ENCODE assay signal across 17 mouse cellular contexts in genomic region chrX:11880972-11881371, GRCm38 (mm10).
DNase-seq lines count a peak whose midpoint lies in the region; ATAC-seq and TF ChIP-seq lines count a peak whose summit lies in the region.
"Had no signal": no experiment of that assay in that cellular context is flagged by ENCODE, and none has a peak within 500 bp of the region (broad histone marks: within the 10 kb centered on the region; RNA-seq: fewer than 3 reads in every experiment).

No protein-coding gene starts in this region.

- H3K4me2 ChIP-seq in midbrain, embryonic 13.5 days (replicated peaks) = no peak overlapping the region
- no peak overlapping the region for H3K4me2 ChIP-seq in midbrain, embryonic 15.5 days
- H3K4me2 ChIP-seq in CH12.LX (ENCODE audit: insufficient read depth, low read depth, poor library complexity, severe bottlenecking) = peak overlapping the region; percentile 36; the same call in 1 of the 2 replicates
- no peak overlapping the region for H3K4me2 ChIP-seq in neural tube, embryonic 15.5 days
- H3K4me2 ChIP-seq: heart, embryonic 12.5 days; limb, embryonic 12.5 days had no signal

- no peak overlapping the region for H3K27ac ChIP-seq in midbrain, embryonic 13.5 days
- no peak overlapping the region for H3K27ac ChIP-seq in midbrain, embryonic 15.5 days
- H3K27ac ChIP-seq in CH12.LX (ENCODE audit: insufficient read depth, low read depth) = no peak overlapping the region
- no peak overlapping the region for H3K27ac ChIP-seq in neural tube, embryonic 15.5 days (replicated peaks)
- H3K27ac ChIP-seq: forebrain, embryonic 10.5 days; gastrocnemius, adult 2 months; kidney, postnatal 0 days; limb, embryonic 12.5 days had no signal

- peak; percentile 48; the same call in 1 of the 2 replicates for ATAC-seq in midbrain, embryonic 13.5 days
- ATAC-seq in midbrain, embryonic 15.5 days (replicated peaks) = no peak
- ATAC-seq in neural tube, embryonic 15.5 days (ENCODE audit: low FRiP score) = 0 out of 2 replicates have a peak, but pooled peaks have one; percentile 45

- H3K36me3 ChIP-seq in midbrain, embryonic 13.5 days = no peaks in the 10 kb centered on the region
- no peaks in the 10 kb centered on the region for H3K36me3 ChIP-seq in midbrain, embryonic 15.5 days (replicated peaks)
- no peaks in the 10 kb centered on the region for H3K36me3 ChIP-seq in CH12.LX (replicated peaks in 1 of 2; ENCODE audit: control insufficient read depth in 1 of 2, insufficient read depth in 1 of 2, low read length in 1 of 2)
- H3K36me3 ChIP-seq in neural tube, embryonic 15.5 days = no peaks in the 10 kb centered on the region
- H3K36me3 ChIP-seq: forebrain, embryonic 10.5 days; G1E; heart, embryonic 12.5 days; limb, embryonic 12.5 days had no signal

- peak; percentile 66 for DNase-seq in CH12.LX (ENCODE audit: extremely low read depth)
- peak; percentile 29 for DNase-seq in c-Kit-positive CD71-negative TER-119-negative erythroid progenitor cells, embryonic 14.5 days (ENCODE audit: low read depth)
- DNase-seq in left cerebral cortex, postnatal 14 days (ENCODE audit: low spot score in 2 of 2) = no peak
- no peak for DNase-seq in urinary bladder, adult 2 months (ENCODE audit: low spot score)
- DNase-seq: adrenal gland, postnatal 10 days; cerebellum, adult 11-12 months; gastrocnemius, adult 2 months; lung, adult 2 months; retina, postnatal 1 day had no signal

- no peak for TF ChIP-seq POLR2A in CH12.LX (IDR thresholded peaks at IDR 0.05; ENCODE audit: low read depth, low read length)

- TF ChIP-seq CTCF in CH12.LX (conservative IDR thresholded peaks at IDR 0.05 in 1 of 2, IDR thresholded peaks at IDR 0.05 in 1 of 2; ENCODE audit: low read depth in 2 of 2, low read length in 2 of 2) = no peak

- no peak overlapping the region for H3K9ac ChIP-seq in midbrain, embryonic 13.5 days (replicated peaks)
- no peak overlapping the region for H3K9ac ChIP-seq in midbrain, embryonic 15.5 days
- H3K9ac ChIP-seq in CH12.LX (ENCODE audit: insufficient read depth, low read depth) = no peak overlapping the region
- H3K9ac ChIP-seq in neural tube, embryonic 15.5 days (replicated peaks) = no peak overlapping the region
- H3K9ac ChIP-seq: heart, embryonic 12.5 days; limb, embryonic 12.5 days had no signal

- no peaks in the 10 kb centered on the region for H3K4me1 ChIP-seq in midbrain, embryonic 13.5 days (replicated peaks)
- H3K4me1 ChIP-seq in midbrain, embryonic 15.5 days = no peaks in the 10 kb centered on the region
- H3K4me1 ChIP-seq in CH12.LX (ENCODE audit: control insufficient read depth in 1 of 2, insufficient read depth in 2 of 2) = peaks cover 16 to 51% of the 10 kb centered on the region in 2 experiments
- no peaks in the 10 kb centered on the region for H3K4me1 ChIP-seq in neural tube, embryonic 15.5 days
- H3K4me1 ChIP-seq: heart, embryonic 12.5 days had no signal

- H3K9me3 ChIP-seq in midbrain, embryonic 13.5 days = no peaks in the 10 kb centered on the region
- no peaks in the 10 kb centered on the region for H3K9me3 ChIP-seq in midbrain, embryonic 15.5 days
- H3K9me3 ChIP-seq in CH12.LX (replicated peaks; ENCODE audit: low read length) = no peaks in the 10 kb centered on the region
- H3K9me3 ChIP-seq in neural tube, embryonic 15.5 days (replicated peaks) = no peaks in the 10 kb centered on the region
- H3K9me3 ChIP-seq: forebrain, embryonic 10.5 days; G1E; heart, embryonic 12.5 days; limb, embryonic 12.5 days had no signal

- dilution Hi-C loops in CH12.LX (cut with MboI; ENCODE audit: extremely low pct_ligation_motif_present, extremely low pct_unique_long_range_greater_than_20kb, low sequenced_read_pairs) = no loop called here

- intact Hi-C loops in left cerebral cortex, postnatal 14 days (cut with DNase I) = no loop called here

- TF ChIP-seq EP300 in CH12.LX (IDR thresholded peaks at IDR 0.05; ENCODE audit: low read length) = no peak

- no peak overlapping the region for H3K4me3 ChIP-seq in midbrain, embryonic 13.5 days (replicated peaks)
- no peak overlapping the region for H3K4me3 ChIP-seq in midbrain, embryonic 15.5 days
- no peak overlapping the region for H3K4me3 ChIP-seq in CH12.LX (replicated peaks in 1 of 3; ENCODE audit: low read depth in 2 of 3, low read length in 2 of 3, poor library complexity in 1 of 3)
- H3K4me3 ChIP-seq in neural tube, embryonic 15.5 days (replicated peaks) = no peak overlapping the region
- H3K4me3 ChIP-seq: forebrain, embryonic 10.5 days; gastrocnemius, adult 2 months; heart, embryonic 12.5 days; limb, embryonic 12.5 days had no signal

- in situ Hi-C loops in CH12.LX (cut with MboI; ENCODE audit: low pct_ligation_motif_present, low pct_unique_long_range_greater_than_20kb, low sequenced_read_pairs) = loop anchor here (10.0 kb wide), 1 partner anchor 124 kb away; no protein-coding TSS in a partner anchor

- H3K27me3 ChIP-seq in midbrain, embryonic 13.5 days = peaks cover 21% of the 10 kb centered on the region; the same call in 1 of the 2 replicates
- H3K27me3 ChIP-seq in midbrain, embryonic 15.5 days (replicated peaks) = no peaks in the 10 kb centered on the region
- no peaks in the 10 kb centered on the region for H3K27me3 ChIP-seq in CH12.LX (replicated peaks)
- no peaks in the 10 kb centered on the region for H3K27me3 ChIP-seq in neural tube, embryonic 15.5 days (replicated peaks)

- H3K79me2 ChIP-seq in CH12.LX (replicated peaks; ENCODE audit: control insufficient read depth, extremely low read depth, insufficient read depth, poor library complexity, severe bottlenecking) = no peaks in the 10 kb centered on the region

- TF ChIP-seq RAD21 in CH12.LX (IDR thresholded peaks at IDR 0.05; ENCODE audit: low read depth, low read length) = no peak

- WGBS in midbrain, embryonic 13.5 days = 89% methylated on average over 1 of the region's 1 CpGs
- 81% methylated on average over 1 of the region's 1 CpGs for WGBS in midbrain, embryonic 15.5 days
- 56% methylated on average over 1 of the region's 1 CpGs for WGBS in neural tube, embryonic 15.5 days

TF ChIP-seq in CH12.LX, 34 proteins besides CTCF, POLR2A, EP300 and RAD21:
- no peak for TF ChIP-seq NELFE (IDR thresholded peaks at IDR 0.05; ENCODE audit: low read depth, low read length)
- TF ChIP-seq RCOR1 (conservative IDR thresholded peaks at IDR 0.05; ENCODE audit: low read depth, low read length) = no peak
- no peak for TF ChIP-seq MAZ (IDR thresholded peaks at IDR 0.05; ENCODE audit: low read depth, low read length)
- TF ChIP-seq GABPA (IDR thresholded peaks at IDR 0.05; ENCODE audit: insufficient replicate concordance, low read depth, low read length) = no peak
- no peak for TF ChIP-seq NRF1 (IDR thresholded peaks at IDR 0.05; ENCODE audit: low read depth, low read length)
- no peak for TF ChIP-seq CHD1 (IDR thresholded peaks at IDR 0.05; ENCODE audit: low read depth, low read length)
- TF ChIP-seq CHD2 (IDR thresholded peaks at IDR 0.05; ENCODE audit: low read length) = no peak
- TF ChIP-seq MEF2A (IDR thresholded peaks at IDR 0.05; ENCODE audit: borderline replicate concordance, low read depth, low read length) = no peak
- TF ChIP-seq IRF4 (IDR thresholded peaks at IDR 0.05; ENCODE audit: low read depth, low read length) = no peak; the same call in 1 of the 2 replicates
- no peak for TF ChIP-seq ZKSCAN1 (IDR thresholded peaks at IDR 0.05; ENCODE audit: borderline replicate concordance, low read depth, low read length)
- TF ChIP-seq HCFC1 (IDR thresholded peaks at IDR 0.05; ENCODE audit: low read depth, low read length) = no peak
- TF ChIP-seq KAT2A (IDR thresholded peaks at IDR 0.05; ENCODE audit: insufficient replicate concordance, low read length) = no peak
- TF ChIP-seq E2F4 (IDR thresholded peaks at IDR 0.05; ENCODE audit: insufficient replicate concordance, low read depth, low read length) = no peak

Comparison
In these comparisons a context has a peak if more than half of its experiments do, and no peak if none do; other contexts are left out.
1. DNase-seq: peak in CH12.LX (single experiment) and c-Kit-positive CD71-negative TER-119-negative erythroid progenitor cells, embryonic 14.5 days (single experiment); none in left cerebral cortex, postnatal 14 days (0 of 2) and urinary bladder, adult 2 months (single experiment).